Mouse (Mus musculus): ENCODE measurements around the gene Mgmt.

Gene Mgmt

DNA sequence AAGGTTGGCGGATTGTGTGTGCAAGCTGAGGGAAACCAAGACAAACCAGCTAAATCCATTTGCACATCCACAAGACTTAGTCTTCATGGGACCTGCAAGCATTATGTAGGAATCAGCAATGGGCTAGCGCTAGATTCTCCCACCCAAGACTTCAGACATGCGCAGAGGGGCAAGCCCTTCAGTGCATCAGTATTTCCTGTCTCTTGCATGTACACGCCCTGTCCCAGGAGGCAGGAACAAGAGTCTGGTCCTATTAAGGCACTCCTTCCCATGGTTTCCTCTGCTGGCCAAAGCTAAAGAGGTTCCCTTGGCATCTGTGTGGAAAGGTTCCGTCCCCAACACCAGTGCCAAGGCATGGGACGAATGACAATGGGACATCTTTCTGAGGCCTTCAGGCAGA lies 166.7 kb downstream of the Mgmt start:
- DNase-seq (ENCODE audit: low spot score), result no peak

DNA sequence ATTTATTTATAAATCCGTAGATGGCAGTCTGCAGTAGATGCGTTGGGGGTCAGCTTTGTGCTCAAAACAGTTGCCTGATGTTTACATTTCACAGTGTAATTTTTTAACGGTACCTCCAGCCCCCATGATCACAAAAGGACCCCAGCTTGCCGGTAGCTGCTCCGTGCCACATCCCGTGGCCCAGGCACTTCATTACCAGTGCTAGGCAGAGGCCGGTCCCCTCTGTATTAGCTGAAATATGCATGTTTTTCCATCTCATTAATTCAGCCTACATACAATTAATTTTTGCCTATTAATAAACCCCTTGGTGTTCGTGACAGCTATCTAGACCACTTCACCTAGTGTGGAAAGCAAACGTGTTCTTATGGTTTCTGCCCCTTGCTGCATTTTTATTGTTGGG lies 169.8 kb downstream of the Mgmt start:
- no peak for DNase-seq (ENCODE audit: low spot score)

DNA sequence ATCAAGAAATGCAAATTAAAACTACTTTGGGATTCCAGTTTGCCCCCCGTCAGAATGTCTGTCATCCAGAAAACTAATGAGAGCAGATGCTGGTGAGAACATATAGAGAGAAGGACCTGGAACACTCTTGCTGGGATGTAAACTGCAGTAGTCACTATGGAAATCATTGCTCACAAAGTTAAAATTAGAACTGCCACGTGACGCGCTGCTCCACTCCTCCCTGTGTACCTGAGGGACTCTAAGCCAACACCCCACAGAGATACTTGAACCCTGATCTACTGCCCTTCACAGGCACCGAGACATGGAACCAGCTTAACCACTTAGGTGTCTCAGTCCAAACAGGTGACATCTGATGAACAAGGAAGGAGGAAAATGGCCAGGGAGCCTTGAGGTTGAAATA lies 171.0 kb downstream of the Mgmt start:
- no peak for DNase-seq (ENCODE audit: low spot score)

DNA sequence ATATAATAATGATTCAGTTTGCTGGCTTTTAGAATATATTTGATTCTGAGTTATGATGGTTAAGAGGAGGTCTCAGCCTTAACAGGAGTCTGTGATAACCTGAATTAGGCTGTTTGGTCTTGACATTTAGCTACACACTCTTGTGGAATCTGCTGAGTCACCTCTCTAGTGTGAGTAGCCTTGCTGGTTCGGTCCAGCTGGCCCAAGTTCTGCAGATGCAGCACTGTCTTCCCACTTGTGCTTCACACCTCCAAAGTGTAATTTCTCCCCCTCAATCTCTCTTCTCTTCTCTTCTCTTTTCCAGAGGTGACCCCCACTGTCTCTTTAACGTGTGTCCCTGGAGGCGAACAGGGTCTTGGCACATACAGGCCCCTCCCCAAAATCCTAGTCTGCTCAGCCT lies 171.8 kb downstream of the Mgmt start:
- no peak for DNase-seq (ENCODE audit: low spot score)

DNA sequence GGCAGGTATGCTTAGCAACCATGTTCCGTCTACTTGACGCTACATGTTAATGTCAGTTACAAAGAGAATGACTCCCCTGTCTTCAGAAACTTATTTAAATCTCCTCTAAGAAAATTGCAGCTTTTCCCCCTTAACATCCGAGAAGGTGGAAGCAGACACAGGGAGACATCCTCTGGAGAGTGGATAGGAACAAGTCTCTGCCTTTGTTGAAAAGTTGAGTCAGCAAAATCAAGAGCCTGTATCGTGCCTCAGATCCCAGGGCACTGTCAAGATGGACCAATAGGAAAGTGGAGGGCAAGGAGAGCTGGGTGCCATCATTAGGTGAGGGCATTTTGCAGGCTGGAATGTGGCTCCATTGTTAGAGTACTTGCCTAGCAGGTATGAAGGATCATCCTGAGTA lies 172.6 kb downstream of the Mgmt start:
- DNase-seq (ENCODE audit: low spot score), result no peak

DNA sequence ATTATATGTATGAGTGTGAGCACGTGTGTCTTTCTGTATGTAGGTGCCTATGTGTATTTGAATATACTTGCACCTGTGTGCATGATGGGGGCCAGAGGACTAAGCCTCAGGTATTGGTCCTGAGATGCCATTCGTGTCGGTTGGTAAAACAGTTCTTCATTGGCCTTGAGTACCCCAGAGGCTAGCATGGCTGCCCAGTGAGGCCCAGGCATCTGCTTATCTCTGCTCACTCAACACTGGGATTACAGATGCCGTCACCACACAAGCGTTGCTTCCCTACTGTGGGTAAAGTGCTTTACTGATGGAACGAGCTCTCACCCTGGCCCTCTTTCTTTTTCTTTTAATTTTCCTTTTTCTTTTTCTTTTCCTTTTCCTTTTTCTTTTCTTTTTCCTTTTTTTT lies 173.3 kb downstream of the Mgmt start:
- DNase-seq (ENCODE audit: low spot score), result no peak

DNA sequence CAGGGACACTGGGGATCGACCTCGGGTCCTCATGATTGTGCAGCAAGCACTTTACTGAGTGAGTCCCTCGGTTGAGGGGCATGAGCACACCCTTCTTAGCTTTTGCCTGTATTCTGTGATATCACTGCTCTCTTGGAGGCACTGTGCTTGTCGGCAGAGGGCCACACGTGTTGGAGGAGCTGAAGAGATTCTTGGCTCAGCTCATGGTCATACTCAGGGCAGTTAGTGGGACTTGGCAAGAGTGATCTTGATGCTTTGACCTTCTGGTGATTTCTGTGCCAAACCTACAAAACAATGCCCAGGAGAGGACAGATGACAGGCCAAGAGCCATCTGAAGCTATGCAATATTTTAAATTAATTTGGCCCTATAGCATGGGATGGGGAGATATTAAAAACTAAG lies 174.4 kb downstream of the Mgmt start:
- no peak for DNase-seq (ENCODE audit: low spot score)

DNA sequence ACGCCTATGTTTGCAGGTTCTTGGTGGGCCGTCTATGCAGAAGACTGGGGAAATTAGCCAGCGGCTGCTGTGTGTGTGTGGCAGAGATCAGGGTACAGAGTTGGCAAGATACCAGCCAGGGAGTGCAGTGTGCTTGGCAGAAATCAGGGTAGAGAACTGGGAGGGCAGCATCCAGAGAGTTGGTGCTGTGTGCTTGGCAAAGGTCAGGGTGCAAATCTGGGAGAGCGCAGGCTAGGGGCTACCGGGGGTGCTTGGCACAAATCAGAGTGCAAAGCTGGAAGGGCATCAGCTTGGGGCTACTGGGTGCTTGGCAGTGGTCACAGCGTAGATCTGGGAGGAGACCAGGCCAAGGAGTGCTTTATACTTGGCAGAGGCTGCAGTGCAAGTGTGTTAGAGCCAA lies 175.4 kb downstream of the Mgmt start:
- no peak for DNase-seq (ENCODE audit: low spot score)

DNA sequence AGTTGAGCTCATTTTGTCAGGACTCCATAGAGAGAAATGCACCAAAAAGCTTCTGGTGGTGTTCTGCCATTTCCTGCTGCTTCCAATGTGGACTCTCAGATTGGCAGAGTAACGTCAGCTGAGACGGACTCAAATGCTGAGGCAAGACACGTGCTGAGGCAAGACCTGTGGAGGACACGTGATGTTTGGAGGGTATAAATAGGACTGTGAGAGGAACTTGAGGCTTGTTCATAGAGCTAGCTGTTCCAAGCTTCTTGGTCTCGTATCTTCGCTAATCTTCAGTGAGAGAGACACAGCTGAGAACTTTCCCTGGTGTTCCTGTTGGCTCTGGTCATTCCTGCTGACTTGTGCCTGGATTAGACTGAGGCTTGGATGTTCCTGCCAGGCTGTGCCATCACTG lies 176.9 kb downstream of the Mgmt start:
- no peak for DNase-seq (ENCODE audit: low spot score)

DNA sequence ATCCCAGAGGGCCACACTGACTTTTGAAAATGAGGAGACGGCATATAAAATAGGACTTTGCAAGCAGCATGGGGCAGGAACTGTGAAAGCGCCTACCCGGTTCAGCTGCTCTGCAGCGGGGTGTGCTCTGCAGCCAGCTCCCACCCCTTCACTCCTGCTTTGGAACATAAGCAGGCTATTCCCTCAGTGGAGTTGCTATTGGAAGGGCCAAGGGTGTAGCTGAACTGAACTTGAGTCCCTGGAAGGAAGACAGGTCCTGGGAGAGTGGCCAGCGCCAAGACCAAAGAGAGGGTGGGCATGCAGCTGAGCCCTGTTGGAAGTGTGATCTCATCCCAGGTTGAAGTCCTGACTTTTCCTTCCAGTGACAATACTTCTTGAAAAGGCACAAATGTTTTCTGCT lies 179.5 kb downstream of the Mgmt start:
- no peak for DNase-seq (ENCODE audit: low spot score)

DNA sequence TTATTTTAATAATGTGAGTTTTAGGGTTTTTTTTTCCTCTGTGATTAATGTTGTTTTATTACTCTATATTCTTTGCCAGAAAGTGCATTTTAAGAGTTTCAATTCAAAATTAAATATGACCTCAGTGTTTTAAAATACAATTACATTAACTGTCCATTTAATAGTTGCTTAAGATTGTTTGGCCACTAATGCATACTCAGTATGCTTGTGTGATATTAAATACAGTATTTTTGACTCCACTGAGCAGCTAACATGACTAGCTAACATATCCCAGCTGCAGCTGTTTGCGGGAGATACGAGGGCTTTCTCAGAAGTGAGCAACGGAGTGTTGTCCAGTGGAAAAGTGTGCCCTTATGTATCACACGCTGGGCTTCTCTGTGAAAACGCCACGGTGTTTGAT lies 179.9 kb downstream of the Mgmt start:
- no peak for DNase-seq (ENCODE audit: low spot score)

DNA sequence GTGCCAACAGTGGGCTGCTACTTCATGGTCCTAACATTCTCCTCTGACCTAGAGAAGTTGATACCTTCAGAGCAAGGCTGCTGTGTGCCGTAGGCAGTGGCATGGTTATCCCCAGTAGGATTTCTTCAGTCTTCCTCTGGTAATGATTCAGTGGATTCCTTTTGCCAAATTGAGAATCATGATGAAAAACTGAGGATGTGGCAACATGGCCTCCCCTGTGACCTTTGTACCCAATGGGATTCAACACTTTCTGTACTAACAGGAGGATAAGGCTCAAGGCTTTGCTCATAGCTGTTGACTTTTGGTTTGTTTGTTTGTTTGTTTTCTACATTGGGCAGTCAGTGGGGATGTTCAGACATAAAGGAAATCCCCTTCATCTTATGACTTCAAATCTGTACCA lies 180.9 kb downstream of the Mgmt start:
- DNase-seq (ENCODE audit: low spot score), result no peak

DNA sequence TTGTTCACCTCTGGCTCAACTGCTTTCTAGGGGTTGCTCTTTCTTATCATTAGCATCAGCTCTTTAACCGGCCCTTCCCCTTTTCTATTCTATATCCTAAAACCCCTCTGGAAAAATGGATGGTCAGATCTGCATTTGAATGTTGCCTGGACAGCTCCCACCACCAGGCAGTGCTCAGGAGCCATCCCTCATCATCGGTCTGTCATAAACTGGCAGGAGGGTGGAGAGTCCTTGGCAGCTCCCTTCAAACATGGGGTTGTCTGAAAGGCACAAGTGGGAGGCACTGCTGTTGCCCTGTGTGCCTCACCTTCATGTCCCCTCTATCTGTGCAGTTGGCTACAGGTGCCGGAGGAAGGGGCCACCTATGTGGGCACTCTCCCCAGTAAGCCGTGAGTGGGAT lies 185.8 kb downstream of the Mgmt start:
- DNase-seq (ENCODE audit: low spot score), result no peak

DNA sequence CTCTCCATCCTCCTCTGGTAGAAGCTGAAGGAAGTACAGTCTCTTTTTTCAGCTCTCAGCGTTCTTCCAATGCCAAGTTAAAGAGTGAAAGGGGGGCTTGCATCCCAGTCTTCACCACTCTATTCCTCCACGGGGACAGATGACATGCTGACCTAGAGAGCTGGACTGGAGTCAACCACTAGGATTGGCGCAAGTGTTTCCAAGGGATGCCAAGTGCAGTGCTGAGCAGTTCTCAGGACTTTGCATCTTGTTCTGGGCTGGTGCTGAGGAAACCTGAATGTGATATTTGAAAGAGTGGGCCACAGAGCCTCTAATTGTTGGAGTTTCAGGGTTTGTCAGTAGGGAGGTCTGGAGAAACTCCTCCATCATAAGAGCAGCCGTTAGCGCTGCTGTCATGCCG lies 187.8 kb downstream of the Mgmt start:
- no peak for DNase-seq (ENCODE audit: low spot score)

DNA sequence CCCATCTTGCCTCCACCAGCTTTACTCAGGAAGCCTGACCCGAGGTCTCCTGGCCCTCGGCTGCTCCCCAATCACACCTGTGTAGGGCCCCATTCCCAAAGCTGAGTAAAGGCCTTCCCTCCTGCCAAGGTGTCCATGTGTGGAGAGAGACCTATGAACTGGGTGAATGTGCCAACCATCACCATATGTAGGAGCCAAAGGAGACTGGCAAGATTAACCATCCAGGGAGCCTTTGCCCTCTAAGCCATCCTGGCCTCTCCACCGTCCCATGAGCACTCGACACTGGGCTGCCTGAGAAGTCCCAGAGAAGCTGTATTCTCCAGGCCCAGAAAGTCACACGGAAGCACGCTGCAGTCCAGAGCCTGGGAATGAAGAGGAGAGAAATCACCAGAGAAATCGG lies 190.2 kb downstream of the Mgmt start:
- DNase-seq (ENCODE audit: low spot score), result no peak

DNA sequence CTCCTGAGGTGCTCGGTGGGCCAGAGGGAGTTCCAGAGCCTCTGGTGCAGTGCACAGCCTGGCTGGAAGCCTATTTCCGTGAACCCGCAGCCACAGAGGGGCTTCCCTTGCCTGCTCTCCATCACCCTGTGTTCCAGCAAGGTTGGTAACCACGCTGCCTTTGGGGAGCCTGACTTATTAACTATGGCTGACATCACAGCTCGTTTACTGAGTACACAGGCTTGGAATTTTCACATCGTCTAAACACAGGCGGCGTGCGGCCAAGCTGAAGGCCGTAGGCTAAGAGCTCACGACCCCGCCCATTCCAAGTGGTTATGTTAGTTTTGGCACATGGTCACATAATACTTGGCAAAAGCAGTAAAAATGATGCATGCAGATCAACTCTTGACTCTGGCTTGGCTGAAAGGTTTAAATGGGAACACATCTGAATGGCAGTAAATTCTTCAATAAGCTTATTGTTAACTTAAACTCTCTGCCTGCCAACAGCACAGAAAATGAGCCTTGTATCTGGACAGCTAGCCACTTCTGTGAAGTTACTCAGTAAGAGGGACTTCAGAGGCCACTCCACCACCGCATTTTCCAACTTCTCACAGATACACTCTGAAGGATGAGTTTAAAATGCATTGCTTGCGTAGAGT lies 191.7 kb downstream of the Mgmt start:
- DNase-seq (ENCODE audit: low spot score), result no peak

DNA sequence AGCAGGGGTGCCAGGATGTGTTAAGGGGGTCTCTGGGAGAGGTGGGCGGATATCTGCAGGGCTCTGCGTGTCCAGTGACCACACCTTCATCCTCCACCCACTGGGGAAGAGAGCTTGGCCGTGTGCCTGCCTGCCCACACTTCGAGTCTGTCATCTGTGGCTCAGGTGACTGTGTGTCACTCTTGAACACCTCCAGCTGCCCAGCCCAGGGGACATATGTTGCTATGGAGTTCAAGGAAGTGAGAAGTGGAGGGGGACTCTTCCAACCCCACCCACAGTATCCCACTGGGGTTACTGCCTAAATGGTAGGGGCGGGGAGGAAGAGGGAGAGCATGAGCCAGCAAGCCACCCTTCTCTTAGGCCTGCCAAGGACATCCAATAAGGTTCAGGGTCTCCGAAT lies 192.7 kb downstream of the Mgmt start:
- no peak for DNase-seq (ENCODE audit: low spot score)

DNA sequence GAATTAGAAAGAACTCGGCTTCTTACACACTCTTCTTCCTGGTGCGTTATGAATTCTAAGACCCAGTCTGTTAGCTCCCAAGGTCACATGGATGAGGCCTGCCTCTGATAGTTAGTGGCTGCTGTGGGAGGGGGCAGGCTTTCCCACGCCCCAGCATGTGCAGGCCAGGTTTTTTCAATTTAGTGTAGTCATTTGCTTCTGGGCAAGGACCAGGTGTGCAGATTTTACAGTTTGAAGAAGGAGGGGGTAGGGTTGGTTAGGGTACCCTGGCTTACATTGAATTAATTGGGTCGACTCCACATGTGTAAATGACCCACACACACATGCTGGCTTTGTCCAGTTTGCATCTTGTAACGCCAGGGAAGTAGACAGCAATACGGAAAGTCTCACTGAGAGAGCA lies 193.7 kb downstream of the Mgmt start:
- DNase-seq (ENCODE audit: low spot score), result no peak

DNA sequence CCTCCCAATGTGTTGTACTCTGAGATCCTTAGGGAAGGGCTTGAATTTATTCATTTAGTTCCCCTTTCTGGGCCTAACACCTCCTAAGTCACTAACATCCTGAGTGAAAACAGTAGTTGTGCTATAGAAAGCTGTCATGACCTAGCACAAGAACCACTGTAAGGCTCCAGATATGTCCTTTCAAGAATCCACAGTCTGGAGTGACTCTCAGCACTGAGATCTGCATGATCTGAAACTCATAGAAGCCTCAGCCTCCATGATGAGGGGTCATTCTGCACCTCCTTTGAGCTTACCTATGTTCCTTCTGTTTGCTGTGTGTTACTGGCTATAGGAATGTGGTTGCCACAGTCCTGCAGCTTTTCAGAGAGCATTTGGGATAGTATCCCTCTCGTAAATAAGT lies 200.1 kb downstream of the Mgmt start:
- no peak for DNase-seq (ENCODE audit: low spot score)

DNA sequence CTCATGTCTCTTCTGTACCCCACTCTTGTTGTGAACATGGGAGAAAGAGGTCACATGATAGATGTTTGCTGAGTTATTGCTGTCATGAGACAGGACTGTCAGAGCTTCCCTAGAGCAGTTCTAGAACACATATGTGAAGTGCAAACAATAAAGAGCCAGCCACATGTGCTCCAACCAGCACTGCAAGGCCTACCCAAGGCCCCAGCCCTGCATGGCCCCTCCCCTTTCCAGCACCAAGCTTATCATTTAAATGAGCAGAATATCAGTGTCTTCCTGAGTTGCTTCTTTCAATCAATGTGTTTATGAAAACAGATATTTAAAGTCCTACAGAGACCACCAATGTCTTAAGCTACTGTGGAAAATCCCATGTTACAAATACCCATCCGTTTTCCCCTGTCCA lies 201.3 kb downstream of the Mgmt start:
- DNase-seq (ENCODE audit: low spot score), result no peak

DNA sequence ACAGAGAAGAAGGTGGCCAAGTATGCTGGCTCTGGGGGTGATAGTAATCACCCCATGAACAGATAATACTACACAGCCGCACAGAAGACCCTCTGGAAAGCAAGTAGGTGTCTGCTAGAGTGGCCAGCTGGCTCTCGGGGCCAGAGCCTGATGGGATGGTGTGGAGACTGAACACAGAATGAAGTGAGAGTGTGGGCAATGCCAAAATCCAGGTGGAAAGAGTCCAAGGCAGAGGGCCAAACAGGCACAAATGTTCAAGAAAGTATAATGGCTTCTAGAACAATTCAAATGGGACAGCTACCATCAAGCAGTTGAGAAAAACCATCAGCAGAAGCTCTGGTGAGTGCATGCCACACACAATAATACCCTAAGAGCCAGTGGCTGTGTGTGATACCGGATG lies 205.4 kb downstream of the Mgmt start:
- no peak for DNase-seq (ENCODE audit: low spot score)

DNA sequence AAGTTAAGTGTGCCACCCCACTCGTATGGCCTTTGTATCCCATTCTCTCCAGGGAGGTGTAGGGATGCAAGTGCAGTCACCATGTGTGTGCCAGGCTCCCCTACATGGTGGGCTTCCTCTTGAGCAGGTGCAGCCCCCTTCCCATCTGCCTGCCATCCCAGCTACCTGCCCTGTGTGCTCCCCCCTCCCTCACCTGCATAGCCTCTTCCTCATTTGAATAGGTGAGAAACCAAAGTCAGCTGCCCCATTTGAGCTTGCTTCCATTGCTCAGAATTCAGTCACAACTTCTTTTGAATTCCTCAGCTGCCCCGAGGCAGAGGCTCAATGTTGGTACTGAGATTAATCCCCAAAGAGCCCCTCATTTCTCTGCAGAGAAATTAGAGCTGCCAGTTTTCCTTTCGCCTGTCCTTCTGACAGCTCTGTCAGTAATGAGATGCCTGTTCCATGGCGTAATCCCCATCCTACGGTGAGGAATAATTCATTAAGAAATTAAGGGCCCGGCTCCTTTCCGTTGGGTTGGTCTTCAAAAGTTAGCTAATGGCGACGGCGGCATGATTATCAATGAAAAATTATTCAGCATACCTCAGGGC lies 208.3 kb downstream of the Mgmt start:
- DNase-seq (ENCODE audit: low spot score), result no peak

DNA sequence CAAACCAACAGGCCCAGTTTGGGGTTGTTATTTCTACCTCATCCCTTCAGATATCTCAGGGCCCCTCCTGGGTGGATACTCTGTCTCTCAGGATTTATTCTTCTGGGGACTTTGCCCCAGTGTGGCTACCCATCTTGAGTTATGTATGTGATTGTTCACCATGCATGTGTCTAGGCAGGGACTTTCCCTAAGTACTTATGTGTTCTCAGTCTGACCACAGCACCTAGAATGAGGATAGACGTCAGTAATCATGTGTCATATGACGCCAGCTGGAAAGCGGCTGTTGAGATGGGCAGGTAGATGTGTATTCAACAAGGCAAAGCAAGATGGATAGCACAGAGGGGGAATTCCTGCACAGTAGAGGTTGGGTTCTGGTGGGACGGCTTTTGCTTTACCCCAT lies 217.7 kb downstream of the Mgmt start:
- DNase-seq (ENCODE audit: low spot score), result no peak

DNA sequence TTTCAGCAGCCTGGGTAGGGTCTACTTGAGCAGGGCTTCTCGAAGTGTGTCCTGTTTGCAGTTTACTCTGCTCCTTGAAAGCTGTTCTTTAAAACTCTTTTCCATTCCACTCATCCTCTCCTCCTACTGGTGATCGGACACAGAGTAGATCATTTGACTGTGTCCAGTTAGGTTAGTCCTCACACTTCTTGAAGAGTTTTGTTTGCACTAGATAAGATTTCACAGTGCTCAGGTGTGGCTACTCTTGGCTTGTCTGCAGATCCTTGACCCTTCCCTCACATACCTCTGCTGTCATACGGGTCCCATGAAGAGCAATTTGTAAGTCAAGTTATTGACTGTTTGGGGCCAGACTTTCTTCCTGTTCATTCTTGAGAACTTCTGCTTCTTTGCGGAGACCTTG lies 221.8 kb downstream of the Mgmt start:
- no peak for DNase-seq (ENCODE audit: low spot score)

Data from layer of hippocampus, adult 9-10 months (tissue).